Mouse (Mus musculus) forebrain, embryonic 13.5 days (tissue): ENCODE results near the gene Entpd4b. TPM values are rescaled to one million over a fixed set of nuclear protein-coding genes. Genes with fewer than 3 reads are reported as not detected.
"Not testable (repeated sequence)": the region's sequence is repeated elsewhere in the genome, so short reads cannot be mapped to it uniquely, and the experiment has no call there.

Experiments used
- ATAC-seq: fragments of 200-750 bp; cut with Nextera tagmentation; 2 replicates; pipeline ENCODE4 v1.8.0; 2017
- H3K27ac ChIP-seq: fragments of 300-500 bp; sonication (generic); 2 replicates; pipeline ENCODE4 v1.5.1; 2015; ENCODE audit warnings: inconsistent platforms, mild to moderate bottlenecking, moderate library complexity
- H3K27me3 ChIP-seq: fragments of 300-500 bp; sonication (generic); 2 replicates; pipeline ENCODE4 v1.6.1; 2015; ENCODE audit warnings: mild to moderate bottlenecking, inconsistent platforms
- H3K36me3 ChIP-seq: fragments of 300-500 bp; sonication (generic); 2 replicates; pipeline ENCODE4 v1.6.1; 2015; ENCODE audit warnings: mild to moderate bottlenecking, inconsistent platforms; ENCODE audit not compliant: poor library complexity, severe bottlenecking
- H3K4me1 ChIP-seq: fragments of 300-500 bp; sonication (generic); 2 replicates; pipeline ENCODE4 v1.6.1; 2015; ENCODE audit warnings: inconsistent platforms
- H3K4me2 ChIP-seq: fragments of 300-500 bp; sonication (generic); 2 replicates; pipeline ENCODE4 v1.6.1; 2015; ENCODE audit warnings: inconsistent platforms, mild to moderate bottlenecking, moderate library complexity
- H3K4me3 ChIP-seq: fragments of 300-500 bp; sonication (generic); 2 replicates; pipeline ENCODE4 v1.5.1; 2015; ENCODE audit warnings: mild to moderate bottlenecking, inconsistent platforms
- H3K9ac ChIP-seq: fragments of 300-500 bp; sonication (generic); 2 replicates; pipeline ENCODE4 v1.6.1; 2015; ENCODE audit warnings: mild to moderate bottlenecking, inconsistent platforms
- H3K9me3 ChIP-seq: fragments of 300-500 bp; sonication (generic); replicated peaks from 2 replicates; pipeline ENCODE4 v1.6.1; 2016; ENCODE audit warnings: inconsistent platforms
- WGBS: fragments of 180-500 bp; shearing (Covaris S2); methylation state at CpG from one replicate; pipeline ENCODE4 v1.1.7; 2015; 5-methylcytosine and 5-hydroxymethylcytosine counted together
- polyA plus RNA-seq: library from polyadenylated mRNA; unstranded; fragments of >200 nt; fragmentation: Nextera tagmentation; extraction: Ambion mirVana; gene quantifications from 2 replicates; pipeline ENCODE4 v1.2.1, GENCODE M21; 2015

The Entpd4b gene
- polyA plus RNA-seq = 6.8 and 8.5 TPM in 2 replicates

DNA sequence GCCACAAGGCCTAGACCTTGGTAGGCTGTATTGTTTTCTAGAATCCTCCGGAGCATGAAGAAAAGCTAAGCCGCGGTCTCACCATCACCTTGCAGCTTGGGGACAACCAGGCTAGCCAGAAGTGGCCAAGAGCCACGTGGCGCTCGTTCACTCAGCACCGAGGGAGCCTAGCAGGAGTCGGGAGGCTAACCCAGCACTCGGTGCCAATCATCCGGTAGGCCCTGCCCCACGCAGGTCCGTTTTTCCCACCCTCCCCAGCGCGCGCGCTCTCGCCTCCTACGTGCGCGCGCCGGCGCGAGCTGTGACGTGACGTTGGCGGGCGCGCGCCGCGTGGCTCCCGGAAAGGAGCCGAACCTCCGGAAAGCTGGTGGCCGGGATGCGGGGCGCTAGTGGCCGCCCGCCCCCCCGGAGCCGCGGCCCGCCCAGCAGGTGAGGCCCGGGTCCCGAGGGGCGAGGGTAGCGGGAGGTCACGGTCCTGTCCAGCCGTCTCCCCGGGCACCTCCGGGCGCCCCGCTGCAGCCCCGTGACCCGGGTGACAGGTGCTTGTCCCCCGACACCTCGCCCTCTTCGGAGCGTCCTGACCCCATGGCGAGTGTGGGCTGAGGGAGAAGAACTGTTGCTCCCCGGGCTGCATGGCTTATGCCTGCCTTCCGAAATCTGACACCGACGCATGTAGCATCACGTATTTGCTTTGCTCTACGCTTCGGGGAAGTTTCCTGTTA is at the start of gene Entpd4b:
Gene Entpd4b (plus strand): TSS at position 315 of the 722 bp plus-strand sequence.
- H3K4me3 ChIP-seq, H3K4me1 ChIP-seq, H3K36me3 ChIP-seq, H3K27me3 ChIP-seq, H3K27ac ChIP-seq, H3K4me2 ChIP-seq, H3K9ac ChIP-seq, H3K9me3 ChIP-seq: not testable (repeated sequence)
- ATAC-seq = peak; percentile 98
- no CpG with 5 or more reads among the region's 68 CpGs for WGBS

DNA sequence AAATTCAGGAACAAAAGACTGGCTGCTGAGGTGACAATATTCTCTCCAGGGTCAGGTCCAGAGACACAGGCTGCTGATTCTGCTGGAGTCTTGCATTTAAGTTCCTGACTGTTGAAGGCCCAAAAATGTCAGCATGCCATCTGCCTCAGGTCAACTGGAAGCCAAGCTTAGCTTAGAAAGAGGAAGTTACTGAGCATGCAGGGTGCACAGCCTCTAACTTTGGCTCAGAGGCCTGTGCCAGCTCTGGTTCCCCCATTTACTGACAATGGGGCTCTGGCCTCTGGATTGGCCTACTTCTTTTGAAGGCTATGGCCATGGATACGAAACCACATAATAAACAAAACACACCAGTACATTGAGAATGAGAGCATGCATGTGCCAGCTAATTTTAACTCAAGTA is 48.2 kb upstream of the Entpd4b start:
- H3K27ac ChIP-seq, H3K36me3 ChIP-seq, H3K4me1 ChIP-seq, H3K4me3 ChIP-seq, H3K27me3 ChIP-seq, ATAC-seq, H3K9me3 ChIP-seq, H3K9ac ChIP-seq, H3K4me2 ChIP-seq: not testable (repeated sequence)
- WGBS = no CpG with 5 or more reads among the region's 1 CpGs

DNA sequence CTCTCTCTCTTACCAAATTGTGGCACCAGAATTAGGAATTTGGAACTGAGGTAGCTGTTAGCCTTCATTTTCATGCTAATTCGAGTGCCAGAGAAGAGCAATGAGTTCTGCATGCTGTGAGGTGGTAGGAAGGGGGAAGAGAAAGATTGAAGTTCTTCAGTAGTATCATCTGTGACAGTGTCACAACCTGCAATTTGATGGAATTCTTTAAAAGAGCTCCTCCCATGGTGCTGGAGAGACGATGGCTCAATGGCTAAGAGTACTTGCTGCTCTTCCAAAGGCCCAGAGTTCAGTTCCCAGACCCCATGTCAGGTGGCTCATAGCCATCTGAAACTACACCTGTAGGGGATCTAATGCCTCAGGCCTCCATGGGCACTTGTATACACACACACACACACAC is 42.8 kb upstream of the Entpd4b start, which contains the start of gene Gm27179:
Gene Gm27179 (minus strand): TSS at position 101 of the 400 bp plus-strand sequence.
- H3K9ac ChIP-seq, H3K4me2 ChIP-seq, H3K4me3 ChIP-seq, H3K4me1 ChIP-seq, H3K9me3 ChIP-seq, H3K36me3 ChIP-seq, ATAC-seq, H3K27me3 ChIP-seq, H3K27ac ChIP-seq: not testable (repeated sequence)
- no CpG with 5 or more reads among the region's 2 CpGs for WGBS

DNA sequence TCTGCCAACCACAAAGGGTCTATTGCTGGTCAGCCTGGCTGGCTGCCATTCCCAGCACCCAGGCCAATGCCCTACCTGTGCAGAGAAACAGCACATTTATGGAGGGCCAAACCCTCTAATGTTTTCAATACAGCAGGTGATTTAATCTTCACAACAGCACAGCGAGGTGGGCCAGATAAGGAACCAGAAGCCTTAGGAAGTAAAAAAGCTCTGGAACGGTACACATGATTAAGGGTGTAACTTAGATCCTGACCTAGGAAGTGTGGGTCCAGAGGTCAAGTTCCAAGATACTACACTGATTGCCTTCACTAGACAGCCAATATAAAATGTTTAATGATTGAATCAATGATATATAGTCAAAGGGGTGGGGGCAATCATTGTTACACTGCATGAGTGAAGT is 34.4 kb upstream of the Entpd4b start:
- not testable (repeated sequence) for H3K4me3 ChIP-seq, H3K4me2 ChIP-seq, H3K9me3 ChIP-seq, H3K9ac ChIP-seq, H3K27ac ChIP-seq, H3K36me3 ChIP-seq, H3K27me3 ChIP-seq, ATAC-seq, H3K4me1 ChIP-seq
- WGBS = no CpG with 5 or more reads among the region's 2 CpGs

DNA sequence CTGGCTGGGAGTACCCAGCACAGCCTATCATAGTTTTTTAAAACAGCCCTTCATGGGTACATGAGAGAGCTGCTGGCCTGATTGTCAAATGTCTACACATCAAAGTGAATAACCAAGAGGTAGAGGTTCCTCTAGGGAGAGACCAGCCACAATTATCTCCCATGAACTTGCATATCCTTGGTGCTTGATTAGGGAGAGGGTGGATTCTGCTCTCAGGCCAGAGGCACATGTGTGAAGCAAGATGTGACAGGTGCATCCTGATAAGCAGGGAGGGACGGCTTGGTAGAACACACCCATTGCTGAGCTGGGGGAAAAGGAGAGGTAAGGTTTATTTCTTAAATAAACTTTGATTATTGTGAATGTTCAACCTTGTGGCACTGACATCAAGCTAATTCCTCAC is 32.2 kb upstream of the Entpd4b start:
- H3K27ac ChIP-seq, H3K9ac ChIP-seq, H3K4me2 ChIP-seq, H3K4me1 ChIP-seq, H3K27me3 ChIP-seq, H3K9me3 ChIP-seq, H3K4me3 ChIP-seq, H3K36me3 ChIP-seq, ATAC-seq: not testable (repeated sequence)
- WGBS = no CpG with 5 or more reads among the region's 1 CpGs

DNA sequence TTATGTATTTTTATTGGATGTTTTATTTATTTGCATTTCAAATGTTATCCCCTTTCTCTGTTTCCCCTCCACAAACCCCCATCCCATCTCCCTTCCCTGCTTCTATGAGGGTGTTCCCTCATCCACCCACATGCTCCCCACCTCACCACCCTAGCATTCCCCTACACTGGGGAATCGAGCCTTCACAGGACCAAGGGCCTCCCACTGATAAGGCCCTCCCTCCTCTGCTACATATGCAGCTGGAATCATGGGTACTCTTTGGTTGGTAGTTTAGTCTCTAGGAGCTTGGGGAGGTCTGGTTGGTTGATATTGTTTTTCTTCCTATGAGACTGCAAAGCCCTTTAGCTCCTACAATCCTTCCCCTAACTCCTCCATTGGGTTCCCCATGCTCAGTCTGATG is 29.0 kb upstream of the Entpd4b start:
- H3K4me1 ChIP-seq, H3K9me3 ChIP-seq, H3K27ac ChIP-seq, H3K27me3 ChIP-seq, H3K4me2 ChIP-seq, ATAC-seq, H3K9ac ChIP-seq, H3K36me3 ChIP-seq, H3K4me3 ChIP-seq: not testable (repeated sequence)
- no CpG with 5 or more reads among the region's 1 CpGs for WGBS

DNA sequence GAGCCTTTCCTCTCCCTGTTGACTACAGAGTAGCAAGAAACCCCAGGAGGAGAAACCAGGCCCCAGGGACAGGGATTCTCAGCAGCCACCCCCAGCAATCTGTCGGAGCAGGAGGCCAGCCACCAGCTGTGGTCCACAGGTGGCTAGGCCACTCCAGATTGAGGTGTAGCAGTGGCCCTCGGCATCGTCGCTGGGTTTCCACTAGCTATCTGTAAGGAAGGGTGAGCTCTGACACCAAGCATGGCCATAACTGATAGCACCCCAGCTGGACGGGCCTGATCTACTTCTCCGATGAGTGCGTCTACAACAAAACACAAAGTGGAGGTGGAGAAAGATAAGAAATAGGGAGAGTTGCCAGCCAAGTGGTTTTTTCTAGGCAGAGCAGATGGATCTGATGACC is 18.7 kb upstream of the Entpd4b start:
- not testable (repeated sequence) for H3K27me3 ChIP-seq, H3K4me3 ChIP-seq, H3K9ac ChIP-seq, H3K36me3 ChIP-seq, H3K4me1 ChIP-seq, H3K9me3 ChIP-seq, ATAC-seq, H3K27ac ChIP-seq, H3K4me2 ChIP-seq
- no CpG with 5 or more reads among the region's 7 CpGs for WGBS

DNA sequence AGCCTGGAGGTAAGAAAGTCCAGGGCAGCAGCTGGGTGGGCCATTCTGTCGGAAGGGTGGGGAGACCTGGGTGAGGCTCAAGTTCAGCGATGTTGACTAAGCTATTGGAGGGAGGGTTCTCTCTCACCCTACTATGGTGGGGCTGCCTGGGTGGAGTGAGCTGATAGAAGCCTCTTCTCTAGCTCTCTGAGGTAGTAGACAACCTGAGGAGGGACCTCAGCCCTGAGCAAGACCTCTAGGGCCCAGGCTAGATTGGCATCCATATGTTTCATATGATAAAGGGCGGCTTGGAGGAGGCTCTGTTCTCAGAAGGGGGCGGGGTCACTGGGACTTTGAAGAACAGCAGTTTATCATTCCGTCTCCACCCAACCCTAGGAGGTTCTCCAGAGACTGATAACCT is 15.1 kb upstream of the Entpd4b start:
- not testable (repeated sequence) for H3K4me2 ChIP-seq, H3K27ac ChIP-seq, H3K36me3 ChIP-seq, H3K27me3 ChIP-seq, H3K9me3 ChIP-seq, H3K4me3 ChIP-seq, H3K4me1 ChIP-seq, H3K9ac ChIP-seq, ATAC-seq
- no CpG with 5 or more reads among the region's 5 CpGs for WGBS

DNA sequence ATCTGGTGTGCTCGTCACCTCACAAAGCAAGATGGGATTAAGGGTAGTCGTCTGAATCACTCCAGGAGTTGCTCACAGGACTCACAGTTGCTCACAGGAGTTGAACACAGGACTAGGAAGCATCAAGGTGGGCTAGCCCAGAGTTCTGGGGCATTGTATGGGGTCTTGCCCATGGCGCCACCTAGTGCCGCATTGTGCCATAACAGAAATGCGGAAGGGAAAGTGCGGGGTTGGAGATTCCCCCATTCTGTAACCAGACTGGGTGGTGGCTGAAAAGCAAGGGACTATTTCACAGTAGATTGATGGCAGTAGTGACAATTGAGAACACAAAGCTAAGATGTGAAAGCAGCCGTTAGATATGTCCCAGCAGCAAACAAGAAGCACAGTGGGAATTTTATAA is 12.5 kb upstream of the Entpd4b start:
- not testable (repeated sequence) for ATAC-seq, H3K4me2 ChIP-seq
- no CpG with 5 or more reads among the region's 7 CpGs for WGBS

DNA sequence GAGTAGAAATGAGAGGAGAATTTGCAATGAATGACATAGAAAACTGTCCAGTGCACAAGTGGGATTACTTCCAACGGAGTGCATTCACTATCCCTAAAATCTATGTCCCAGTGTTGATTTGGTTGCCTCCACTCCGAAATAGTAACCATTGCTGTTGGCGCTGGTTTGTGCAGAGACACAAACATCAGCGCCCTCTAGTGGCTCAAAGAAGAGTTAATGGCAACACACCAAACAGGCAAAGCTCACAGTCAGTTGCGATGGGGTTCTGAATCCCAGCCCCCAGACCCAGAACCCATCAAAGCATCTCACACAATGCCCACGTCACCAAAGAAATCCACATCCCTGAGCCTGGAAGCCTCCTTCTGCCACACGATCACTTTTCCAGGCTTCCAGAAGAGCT is 11.2 kb upstream of the Entpd4b start:
- not testable (repeated sequence) for H3K4me3 ChIP-seq, H3K9ac ChIP-seq, H3K27me3 ChIP-seq, ATAC-seq, H3K27ac ChIP-seq, H3K4me2 ChIP-seq, H3K4me1 ChIP-seq, H3K36me3 ChIP-seq, H3K9me3 ChIP-seq
- no CpG with 5 or more reads among the region's 7 CpGs for WGBS

More for the DNA sequence above, 12.5 kb upstream of the Entpd4b start:
- not testable (repeated sequence) for H3K9me3 ChIP-seq, H3K4me3 ChIP-seq, H3K36me3 ChIP-seq, H3K4me1 ChIP-seq, H3K9ac ChIP-seq, H3K27me3 ChIP-seq, H3K27ac ChIP-seq

DNA sequence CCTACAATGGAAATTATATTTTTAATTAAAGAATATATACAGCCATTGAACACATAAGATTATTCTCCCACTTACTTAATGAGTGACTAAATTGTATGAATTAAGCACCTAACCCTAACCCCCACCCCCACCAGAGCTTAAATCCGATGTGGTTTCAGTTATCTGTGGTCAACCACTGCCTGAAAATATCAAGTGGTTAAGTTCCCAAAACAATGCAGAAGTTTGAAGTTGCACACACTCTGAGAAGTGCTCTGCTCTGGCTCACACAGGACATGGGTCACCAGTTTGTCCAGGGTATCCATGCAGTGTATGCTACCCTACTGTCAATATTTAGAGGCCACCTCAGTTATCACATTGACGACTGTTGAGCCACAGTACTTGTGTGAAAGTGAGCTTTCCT is 10.2 kb upstream of the Entpd4b start:
- ATAC-seq, H3K36me3 ChIP-seq, H3K4me3 ChIP-seq, H3K9ac ChIP-seq, H3K27me3 ChIP-seq, H3K4me1 ChIP-seq, H3K27ac ChIP-seq, H3K4me2 ChIP-seq, H3K9me3 ChIP-seq: not testable (repeated sequence)
- WGBS = no CpG with 5 or more reads among the region's 2 CpGs

DNA sequence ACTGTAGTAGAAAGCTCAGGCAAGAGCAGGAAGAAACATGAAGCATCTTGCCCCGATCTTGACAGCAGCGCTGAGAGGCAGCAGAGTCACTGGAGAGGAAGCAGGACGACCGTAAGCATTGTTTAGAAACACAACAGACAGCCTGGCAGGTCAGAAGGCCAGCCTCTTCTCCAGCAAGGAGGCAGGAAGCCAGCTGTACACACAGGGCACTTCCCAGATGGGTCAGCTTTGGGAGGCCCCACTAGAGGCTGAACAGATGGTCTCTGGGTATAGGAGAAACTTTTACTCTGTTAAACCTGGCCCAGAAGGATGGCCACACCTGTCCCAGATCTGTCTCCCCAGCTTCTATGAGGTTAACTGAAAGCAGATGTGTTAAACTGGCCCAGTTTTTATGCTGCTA is 7.9 kb upstream of the Entpd4b start:
- H3K27ac ChIP-seq, ATAC-seq, H3K9me3 ChIP-seq, H3K27me3 ChIP-seq, H3K9ac ChIP-seq, H3K4me3 ChIP-seq, H3K36me3 ChIP-seq, H3K4me2 ChIP-seq, H3K4me1 ChIP-seq: not testable (repeated sequence)
- no CpG with 5 or more reads among the region's 4 CpGs for WGBS

DNA sequence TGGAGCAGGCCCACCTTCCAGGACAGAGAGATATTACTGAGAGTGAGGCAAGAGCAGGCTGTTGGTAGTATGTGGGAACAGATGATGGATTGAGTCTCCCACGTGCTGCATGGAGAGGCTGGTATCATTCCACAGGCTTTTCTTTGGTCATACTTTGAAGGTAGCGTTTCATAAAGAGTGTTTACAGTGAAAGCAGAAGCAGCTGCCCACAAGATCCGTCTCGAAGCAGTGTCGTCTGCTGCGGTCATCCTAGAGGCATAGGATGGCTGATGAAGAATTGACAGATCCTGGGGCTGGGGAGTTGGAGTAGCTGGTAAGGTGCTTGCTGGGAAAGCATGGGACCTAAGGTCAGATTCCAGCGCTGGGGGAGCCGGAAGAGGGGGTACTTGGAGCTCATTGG is 1.6 kb downstream of the Entpd4b start:
- not testable (repeated sequence) for H3K36me3 ChIP-seq, H3K27ac ChIP-seq, H3K4me1 ChIP-seq, H3K4me2 ChIP-seq, H3K27me3 ChIP-seq, H3K4me3 ChIP-seq, H3K9ac ChIP-seq, H3K9me3 ChIP-seq, ATAC-seq
- no CpG with 5 or more reads among the region's 8 CpGs for WGBS
